Mouse (Mus musculus) kidney, adult 2 months (tissue): Measurements from ENCODE around the gene Hdac7.

Experiments used
- CTCF ChIP-seq: fragments of 200-500 bp; conservative IDR thresholded peaks from 2 replicates; pipeline ENCODE4 v1.5.1; 2011; ENCODE audit warnings: low read depth, mild to moderate bottlenecking, control low read depth, low read length, moderate library complexity, mixed read lengths; ENCODE audit not compliant: insufficient read depth, insufficient read length
- POLR2A ChIP-seq: fragments of 200-500 bp; IDR thresholded peaks from one replicate; pipeline ENCODE4 v1.6.1; 2011; ENCODE audit warnings: low read depth, low read length, control low read depth

GRCm38 (mm10) chr15:97864361-97865045, 20.2 kb upstream of the Hdac7 start:
- TF ChIP-seq POLR2A (no peak), CTCF (no peak)
